Mouse (Mus musculus): ENCODE measurements around the gene Fam129b. TPM values are rescaled to one million over a fixed set of nuclear protein-coding genes. Genes with fewer than 3 reads are reported as not detected.
"Not testable (repeated sequence)": the region's sequence is repeated elsewhere in the genome, so short reads cannot be mapped to it uniquely, and the experiment has no call there.

The Fam129b gene
- total RNA-seq (2021) = 10 to 100 TPM; 31.2 to 33.4 TPM
- long read RNA-seq, experiment 1, transcript Fam129b-201 (14 exons, 3,714 nt) = major isoform, 30 of 34 reads
- long read RNA-seq, experiment 1, partial matches to known transcripts = 3 of 34 reads
- long read RNA-seq, experiment 1, other reads (novel, unspliced or antisense) = 1 of 34 reads
- long read RNA-seq, experiment 2, transcript Fam129b-201 (14 exons, 3,714 nt) = major isoform, 20 of 28 reads
- long read RNA-seq, experiment 2, partial matches to known transcripts = 2 of 28 reads
- long read RNA-seq, experiment 2, other reads (novel, unspliced or antisense) = 6 of 28 reads

- intact Hi-C loops (cut with DNase I) = loop anchor here (2.0 kb wide), 1 partner anchor 37 kb away; no protein-coding TSS in a partner anchor
- DNase-seq = peak; percentile 90 to 92
Measured at GRCm38 (mm10) chr2:32875675-32876489, at the start of gene Fam129b. Gene Fam129b, plus strand, starts transcription at chr2:32876114.

GRCm38 (mm10) chr2:32828979-32829676 is 46.8 kb upstream of the Fam129b start:
- no peak for DNase-seq
- intact Hi-C loops (cut with DNase I) = no loop called here

- peak; percentile 59 to 60 for DNase-seq
- intact Hi-C loops (cut with DNase I) = no loop called here
Measured at GRCm38 (mm10) chr2:32834496-32834895, 41.4 kb upstream of the Fam129b start.

- intact Hi-C loops (cut with DNase I) = no loop called here
Measured at GRCm38 (mm10) chr2:32835588-32835987, 40.3 kb upstream of the Fam129b start.

GRCm38 (mm10) chr2:32838147-32838884 is 37.6 kb upstream of the Fam129b start:
- intact Hi-C loops (cut with DNase I) = no loop called here
- no peak for DNase-seq

More at GRCm38 (mm10) chr2:32835588-32835987, 40.3 kb upstream of the Fam129b start:
- DNase-seq = no peak

- intact Hi-C loops (cut with DNase I) = no loop called here
- no peak for DNase-seq
Measured at GRCm38 (mm10) chr2:32839261-32839660, 36.7 kb upstream of the Fam129b start.

- no peak for DNase-seq
- intact Hi-C loops (cut with DNase I) = loop anchor here (2.0 kb wide), 1 partner anchor 16 kb away; no protein-coding TSS in a partner anchor
Measured at GRCm38 (mm10) chr2:32841099-32841498, 34.8 kb upstream of the Fam129b start.

GRCm38 (mm10) chr2:32842558-32842957 is 33.4 kb upstream of the Fam129b start:
- no peak for DNase-seq
- intact Hi-C loops (cut with DNase I) = no loop called here

GRCm38 (mm10) chr2:32845572-32846100 is 30.3 kb upstream of the Fam129b start:
- intact Hi-C loops (cut with DNase I) = no loop called here
- no peak for DNase-seq

GRCm38 (mm10) chr2:32846101-32846804 is 29.7 kb upstream of the Fam129b start:
- DNase-seq = peak; percentile 74 to 78
- intact Hi-C loops (cut with DNase I) = no loop called here

- peak; percentile 95 for DNase-seq
- intact Hi-C loops (cut with DNase I) = no loop called here
Measured at GRCm38 (mm10) chr2:32846805-32847467, 29.0 kb upstream of the Fam129b start, which contains the start of gene Stxbp1. Gene Stxbp1, minus strand, starts transcription at chr2:32847245.

- no peak for DNase-seq
- intact Hi-C loops (cut with DNase I) = no loop called here
Measured at GRCm38 (mm10) chr2:32847468-32847821, 28.5 kb upstream of the Fam129b start.

GRCm38 (mm10) chr2:32852156-32852555 is 23.8 kb upstream of the Fam129b start:
- intact Hi-C loops (cut with DNase I) = loop anchor here (5.0 kb wide), 1 partner anchor 140 kb away; the partner anchor contains the start of gene Cdk9

GRCm38 (mm10) chr2:32853716-32854115 is 22.2 kb upstream of the Fam129b start:
- intact Hi-C loops (cut with DNase I) = loop anchor here (1.0 to 5.0 kb wide), 2 partner anchors 32 to 141 kb away; partner anchors contain the start of gene Cdk9
- not testable (repeated sequence) for DNase-seq

More at GRCm38 (mm10) chr2:32852156-32852555, 23.8 kb upstream of the Fam129b start:
- DNase-seq = peak in 1 of 2 experiments; percentile 40

GRCm38 (mm10) chr2:32854206-32854605 is 21.7 kb upstream of the Fam129b start:
- intact Hi-C loops (cut with DNase I) = loop anchor here (1.0 to 5.0 kb wide), 2 partner anchors 33 to 142 kb away; partner anchors contain the start of gene Cdk9
- peak; percentile 93 to 96 for DNase-seq

GRCm38 (mm10) chr2:32855046-32855785 is 20.7 kb upstream of the Fam129b start:
- DNase-seq = no peak
- intact Hi-C loops (cut with DNase I) = no loop called here

GRCm38 (mm10) chr2:32855790-32856465 is 20.0 kb upstream of the Fam129b start:
- DNase-seq = no peak
- intact Hi-C loops (cut with DNase I) = no loop called here
